Mouse (Mus musculus) myocyte (in vitro differentiated cells): ENCODE data around the gene Ddx23.

Experiments used
- CEBPB ChIP-seq: IDR thresholded peaks from 2 replicates; pipeline ENCODE4 v1.6.1; 2011; ENCODE audit warnings: mild to moderate bottlenecking, moderate library complexity; ENCODE audit not compliant: poor library complexity, insufficient read depth, severe bottlenecking
- E2F4 ChIP-seq: IDR thresholded peaks from one replicate; pipeline ENCODE4 v1.6.1; 2011; ENCODE audit warnings: mild to moderate bottlenecking, control low read depth, moderate library complexity; ENCODE audit not compliant: insufficient read depth
- MAX ChIP-seq: IDR thresholded peaks from one replicate; pipeline ENCODE4 v1.6.1; 2011; ENCODE audit warnings: low read depth, mild to moderate bottlenecking, control low read depth
- MYOD1 ChIP-seq, 3 experiments: IDR thresholded peaks; one replicate each; pipeline ENCODE4 v1.6.1; 2011; ENCODE audit warnings: control low read depth in 2 of 3, low read depth in 2 of 3, mild to moderate bottlenecking in 2 of 3, moderate library complexity in 1 of 3; ENCODE audit not compliant: insufficient read length in 2 of 3, control insufficient read depth in 1 of 3
- MYOG ChIP-seq, 3 experiments: IDR thresholded peaks; one replicate each; pipeline ENCODE4 v1.6.1; 2011; ENCODE audit warnings: control low read depth in 2 of 3, low read depth in 2 of 3, mild to moderate bottlenecking in 2 of 3; ENCODE audit not compliant: insufficient read length in 2 of 3, control insufficient read depth in 1 of 3, insufficient read depth in 1 of 3
- POLR2A ChIP-seq: IDR thresholded peaks from one replicate; pipeline ENCODE4 v1.6.1; 2011; ENCODE audit warnings: low read depth, mild to moderate bottlenecking, control low read depth, moderate library complexity; ENCODE audit not compliant: insufficient read length
- POLR2AphosphoS2 ChIP-seq: IDR thresholded peaks from one replicate; pipeline ENCODE4 v1.6.1; 2011; ENCODE audit warnings: low read depth, control low read depth; ENCODE audit not compliant: insufficient read length
- REST ChIP-seq: IDR thresholded peaks from one replicate; pipeline ENCODE4 v1.6.1; 2011; ENCODE audit warnings: mild to moderate bottlenecking, control low read depth, moderate library complexity; ENCODE audit not compliant: insufficient read depth, insufficient read length
- SRF ChIP-seq: IDR thresholded peaks from one replicate; pipeline ENCODE4 v1.6.1; 2011; ENCODE audit warnings: low read depth; ENCODE audit not compliant: control insufficient read depth, insufficient read length
- TCF12 ChIP-seq: IDR thresholded peaks from one replicate; pipeline ENCODE4 v1.6.1; 2011; ENCODE audit warnings: mild to moderate bottlenecking, control low read depth; ENCODE audit not compliant: poor library complexity, insufficient read depth, severe bottlenecking
- TCF3 ChIP-seq: IDR thresholded peaks from one replicate; pipeline ENCODE4 v1.6.1; 2011; ENCODE audit warnings: low read depth, control low read depth; ENCODE audit not compliant: insufficient read length
- USF1 ChIP-seq: IDR thresholded peaks from one replicate; pipeline ENCODE4 v1.6.1; 2011; ENCODE audit warnings: low read depth, mild to moderate bottlenecking, control low read depth, moderate library complexity

GRCm38 (mm10) chr15:98637155-98637554 lies 25.5 kb downstream of the Ddx23 start:
- TF ChIP-seq MAX (no peak), E2F4 (no peak), USF1 (no peak), POLR2A (no peak), CEBPB (no peak), TCF12 (no peak), POLR2AphosphoS2 (no peak), REST (no peak), MYOD1 (IDR thresholded peaks at IDR 0.05; ENCODE audit: control insufficient read depth in 1 of 3, insufficient read length in 2 of 3, low read depth in 2 of 3) (no peak), MYOG (IDR thresholded peaks at IDR 0.05; ENCODE audit: control insufficient read depth in 1 of 3, insufficient read depth in 1 of 3, insufficient read length in 2 of 3, low read depth in 2 of 3) (no peak), TCF3 (no peak), SRF (no peak)
